In genomic region chr15:100627774-100628370, GRCm38 (mm10) we compare ENCODE assay signal across 11 mouse cellular contexts. TPM values are rescaled to one million over a fixed set of nuclear protein-coding genes. Genes with fewer than 3 reads are reported as not detected.
DNase-seq lines count a peak whose midpoint lies in the region; ATAC-seq lines count a peak whose summit lies in the region.
"Had no signal": no experiment of that assay in that cellular context is flagged by ENCODE, and none has a peak within 500 bp of the region (broad histone marks: within the 10 kb centered on the region; RNA-seq: fewer than 3 reads in every experiment).

No protein-coding gene starts in this region.

- no peak overlapping the region for H3K4me3 ChIP-seq in heart, embryonic 16.5 days (ENCODE audit: low read length)
- no peak overlapping the region for H3K4me3 ChIP-seq in limb, embryonic 12.5 days (replicated peaks)

- no peaks in the 10 kb centered on the region for H3K9me3 ChIP-seq in heart, embryonic 16.5 days (replicated peaks; ENCODE audit: control insufficient read depth, low read length)
- H3K9me3 ChIP-seq in limb, embryonic 12.5 days, result no peaks in the 10 kb centered on the region

- intact Hi-C loops in heart, postnatal 25 days (cut with DNase I), result no loop called here

- H3K9ac ChIP-seq in heart, embryonic 16.5 days (ENCODE audit: low read length), result 0 out of 2 replicates have a peak overlapping the region, but pooled peaks have one; percentile 14
- 0 out of 2 replicates have a peak overlapping the region, but pooled peaks have one; percentile 23 for H3K9ac ChIP-seq in limb, embryonic 12.5 days (replicated peaks)

- peaks cover 9% of the 10 kb centered on the region for H3K4me1 ChIP-seq in heart, embryonic 16.5 days (ENCODE audit: control insufficient read depth, insufficient read depth, low read length)
- H3K4me1 ChIP-seq in limb, embryonic 12.5 days (replicated peaks), result peaks cover 12% of the 10 kb centered on the region

- no peaks in the 10 kb centered on the region for H3K27me3 ChIP-seq in heart, embryonic 16.5 days (ENCODE audit: control insufficient read depth, insufficient read depth, low read length)
- peaks cover 8% of the 10 kb centered on the region for H3K27me3 ChIP-seq in limb, embryonic 12.5 days
- H3K27me3 ChIP-seq: Patski had no signal

- peak overlapping the region; percentile 51 for H3K27ac ChIP-seq in heart, embryonic 16.5 days (ENCODE audit: low read length)
- H3K27ac ChIP-seq in limb, embryonic 12.5 days, result 0 out of 2 replicates have a peak overlapping the region, but pooled peaks have one; percentile 8

- no peak for ATAC-seq in heart, embryonic 16.5 days (replicated peaks; ENCODE audit: extremely low read depth, insufficient read depth, low FRiP score)
- no peak for ATAC-seq in limb, embryonic 12.5 days (ENCODE audit: insufficient number of reproducible peaks, insufficient read depth, low FRiP score, low TSS enrichment, low read depth)
- no peak for ATAC-seq in erythroblast, adult 5-6 weeks (replicated peaks; ENCODE audit: low FRiP score, poor library complexity, severe bottlenecking)
- ATAC-seq: Patski had no signal

- H3K4me2 ChIP-seq in heart, embryonic 16.5 days (ENCODE audit: low read depth, low read length), result peak overlapping the region; percentile 20; the same call in 1 of the 2 replicates
- peak overlapping the region; percentile 28 for H3K4me2 ChIP-seq in limb, embryonic 12.5 days
- H3K4me2 ChIP-seq: midbrain, embryonic 11.5 days had no signal

- no peak for DNase-seq in heart, postnatal 25 days (ENCODE audit: low spot score)
- DNase-seq in retina, postnatal 1 day, result peak; percentile 52
- no peak for DNase-seq in retina, embryonic 14.5 days (ENCODE audit: low spot score)
- DNase-seq in gastrocnemius, adult 18-20 months (ENCODE audit: low spot score), result no peak
- DNase-seq: right cerebral cortex, adult 18-20 months; thymus, adult 18-20 months had no signal

- 18% methylated on average over 11 of the region's 11 CpGs for WGBS in heart, embryonic 16.5 days
- WGBS in limb, embryonic 12.5 days, result 6% methylated on average over 11 of the region's 11 CpGs

- no peaks in the 10 kb centered on the region for H3K36me3 ChIP-seq in heart, embryonic 16.5 days (ENCODE audit: control insufficient read depth, insufficient read depth)
- H3K36me3 ChIP-seq in limb, embryonic 12.5 days, result no peaks in the 10 kb centered on the region

RNA-seq across cellular contexts. Expression of gene Smagp, which starts 8.9 kb away (rescaled TPM):
- 16.9 and 17.2 TPM in 2 replicates for polyA plus RNA-seq in heart, embryonic 16.5 days (2015; fragmentation: Nextera tagmentation; extraction: Ambion mirVana)
- total RNA-seq in heart, postnatal 25 days (2021), result 10 to 100 TPM; 13.7 to 15.5 TPM
- polyA plus RNA-seq in limb, embryonic 12.5 days (2016; fragmentation: Nextera tagmentation; extraction: Ambion mirVana), result 4.4 and 6.3 TPM in 2 replicates
- 3.8 and 4.8 TPM in 2 replicates for total RNA-seq in erythroblast, adult 5-6 weeks (2015; ENCODE audit: low replicate concordance)
- 0.84 and 1.0 TPM in 2 replicates for total RNA-seq in erythroblast, adult 5-6 weeks (2017; ENCODE audit: low replicate concordance)
- 1 to 10 TPM; 2.4 to 4.6 TPM for total RNA-seq in gastrocnemius, adult 18-20 months (2021)

RNA-seq across cellular contexts. Expression of gene Dazap2, which starts 12.7 kb away (rescaled TPM):
- polyA plus RNA-seq in heart, embryonic 16.5 days (2015; fragmentation: Nextera tagmentation; extraction: Ambion mirVana), result 223 and 247 TPM in 2 replicates
- 100 to 1,000 TPM; 145 to 156 TPM for total RNA-seq in heart, postnatal 25 days (2021)
- 124 and 140 TPM in 2 replicates for polyA plus RNA-seq in limb, embryonic 12.5 days (2016; fragmentation: Nextera tagmentation; extraction: Ambion mirVana)
- 183 and 206 TPM in 2 replicates for total RNA-seq in erythroblast, adult 5-6 weeks (2015; ENCODE audit: low replicate concordance)
- total RNA-seq in erythroblast, adult 5-6 weeks (2017; ENCODE audit: low replicate concordance), result 81.3 and 93.7 TPM in 2 replicates
- 10 to 100 TPM; 71.6 to 73.4 TPM for total RNA-seq in gastrocnemius, adult 18-20 months (2021)

RNA-seq across cellular contexts. Expression of gene Pou6f1, which starts 28.1 kb away (rescaled TPM):
- polyA plus RNA-seq in heart, embryonic 16.5 days (2015; fragmentation: Nextera tagmentation; extraction: Ambion mirVana), result 3.3 and 5.6 TPM in 2 replicates
- total RNA-seq in heart, postnatal 25 days (2021), result 10 to 100 TPM; 10.5 to 10.9 TPM
- 6.6 and 8.9 TPM in 2 replicates for polyA plus RNA-seq in limb, embryonic 12.5 days (2016; fragmentation: Nextera tagmentation; extraction: Ambion mirVana)
- 1.2 and 1.9 TPM in 2 replicates for total RNA-seq in erythroblast, adult 5-6 weeks (2015; ENCODE audit: low replicate concordance)
- 0.28 TPM in 1 of 2 replicates, not detected in the other for total RNA-seq in erythroblast, adult 5-6 weeks (2017; ENCODE audit: low replicate concordance)
- 10 to 100 TPM; 13.8 to 17.7 TPM for total RNA-seq in gastrocnemius, adult 18-20 months (2021)

RNA-seq across cellular contexts. Expression of gene Bin2, which starts 41.5 kb away (rescaled TPM):
- 5.9 and 13.3 TPM in 2 replicates for polyA plus RNA-seq in heart, embryonic 16.5 days (2015; fragmentation: Nextera tagmentation; extraction: Ambion mirVana)
- total RNA-seq in heart, postnatal 25 days (2021), result 1 to 10 TPM; 1.2 to 1.7 TPM
- 2.6 and 2.8 TPM in 2 replicates for polyA plus RNA-seq in limb, embryonic 12.5 days (2016; fragmentation: Nextera tagmentation; extraction: Ambion mirVana)
- total RNA-seq in erythroblast, adult 5-6 weeks (2015; ENCODE audit: low replicate concordance), result 30.4 and 56.8 TPM in 2 replicates
- total RNA-seq in erythroblast, adult 5-6 weeks (2017; ENCODE audit: low replicate concordance), result 32.1 and 37.9 TPM in 2 replicates
- under 1 TPM; 0.37 to 0.50 TPM for total RNA-seq in gastrocnemius, adult 18-20 months (2021)
- polyA plus RNA-seq: Patski had no signal

RNA-seq across cellular contexts. Expression of gene Cela1, which starts 59.8 kb away (rescaled TPM):
- polyA plus RNA-seq in heart, embryonic 16.5 days (2015; fragmentation: Nextera tagmentation; extraction: Ambion mirVana), result 3.3 and 3.5 TPM in 2 replicates
- total RNA-seq in heart, postnatal 25 days (2021), result under 1 TPM; 0.42 to 0.52 TPM
- polyA plus RNA-seq in limb, embryonic 12.5 days (2016; fragmentation: Nextera tagmentation; extraction: Ambion mirVana), result 1.1 and 2.5 TPM in 2 replicates
- 31.3 and 37.1 TPM in 2 replicates for total RNA-seq in erythroblast, adult 5-6 weeks (2015; ENCODE audit: low replicate concordance)
- 12.3 and 20.9 TPM in 2 replicates for total RNA-seq in erythroblast, adult 5-6 weeks (2017; ENCODE audit: low replicate concordance)
- 1 to 10 TPM; 1.2 TPM for total RNA-seq in gastrocnemius, adult 18-20 months (2021)
